In genomic region chr7:112205513-112205912, GRCm38 (mm10) we compare ENCODE assay signal across 30 mouse cellular contexts. TPM values are rescaled to one million over a fixed set of nuclear protein-coding genes. Genes with fewer than 3 reads are reported as not detected.
DNase-seq lines count a peak whose midpoint lies in the region; ATAC-seq and TF ChIP-seq lines count a peak whose summit lies in the region.
"Had no signal": no experiment of that assay in that cellular context is flagged by ENCODE, and none has a peak within 500 bp of the region (broad histone marks: within the 10 kb centered on the region; RNA-seq: fewer than 3 reads in every experiment).

No protein-coding gene starts in this region.

- no peak for TF ChIP-seq EP300 in heart, adult 2 months (IDR thresholded peaks at IDR 0.05; ENCODE audit: insufficient read depth, low read depth, low read length)

- no peak overlapping the region for H3K9ac ChIP-seq in heart, adult 2 months (ENCODE audit: low read depth, low read length)
- no peak overlapping the region for H3K9ac ChIP-seq in heart, embryonic 16.5 days (ENCODE audit: low read length)
- H3K9ac ChIP-seq: neural tube, embryonic 12.5 days; stomach, embryonic 15.5 days had no signal

- no peak for ATAC-seq in heart, embryonic 16.5 days (replicated peaks; ENCODE audit: extremely low read depth, insufficient read depth, low FRiP score)
- ATAC-seq: CD4-positive, CD25-positive, alpha-beta regulatory T cell, adult 4 months; forebrain, embryonic 16.5 days; hindbrain, embryonic 16.5 days; intestine, postnatal 0 days had no signal

- 95% methylated on average over 6 of the region's 6 CpGs for WGBS in heart, adult 2 months
- WGBS in heart, embryonic 16.5 days = 93% methylated on average over 6 of the region's 6 CpGs

- H3K27ac ChIP-seq in heart, adult 2 months = peak overlapping the region; percentile 88
- peak overlapping the region; percentile 89; the same call in 1 of the 2 replicates for H3K27ac ChIP-seq in heart, embryonic 16.5 days (ENCODE audit: low read length)
- H3K27ac ChIP-seq: embryonic facial prominence, embryonic 10.5 days; hindbrain, embryonic 10.5 days; limb, embryonic 10.5 days; neural tube, embryonic 12.5 days had no signal

- TF ChIP-seq CTCF in heart, adult 2 months (IDR thresholded peaks at IDR 0.05) = no peak

- intact Hi-C loops in heart, adult 2 months (cut with DNase I) = no loop called here

- H3K9me3 ChIP-seq in heart, embryonic 16.5 days (replicated peaks; ENCODE audit: control insufficient read depth, low read length) = 0 out of 2 replicates have a peak, but pooled peaks cover 4% of the 10 kb centered on the region
- H3K9me3 ChIP-seq: embryonic facial prominence, embryonic 10.5 days; hindbrain, embryonic 10.5 days; limb, embryonic 10.5 days; neural tube, embryonic 12.5 days; stomach, embryonic 15.5 days had no signal

- H3K4me2 ChIP-seq in heart, embryonic 16.5 days (ENCODE audit: low read depth, low read length) = no peak overlapping the region
- H3K4me2 ChIP-seq: neural tube, embryonic 12.5 days; stomach, embryonic 15.5 days had no signal

- DNase-seq in heart, adult 2 months = no peak
- no peak for DNase-seq in heart, postnatal 4 days
- DNase-seq in heart, adult 18-20 months = no peak
- peak; percentile 61 for DNase-seq in thymus, postnatal 14 days
- DNase-seq in thymus, adult 18-20 months = no peak
- DNase-seq in kidney, postnatal 10 days = no peak
- no peak for DNase-seq in right cerebral cortex, adult 2 months (ENCODE audit: low spot score in 2 of 2)
- DNase-seq: adrenal gland, postnatal 14 days; cerebellum, adult 11 months; cerebellum, postnatal 10 days; gastrocnemius, postnatal 36 days; kidney, postnatal 36 days; layer of hippocampus, adult 9-11 months; liver; lung, postnatal 4 days; midbrain, embryonic 14.5 days; retina, postnatal 1 day; right cerebral cortex, postnatal 4 days had no signal

- no peak for TF ChIP-seq POLR2A in heart, adult 2 months (IDR thresholded peaks at IDR 0.05; ENCODE audit: insufficient read depth, low read depth, low read length)

- H3K4me3 ChIP-seq in heart, adult 2 months = no peak overlapping the region
- no peak overlapping the region for H3K4me3 ChIP-seq in heart, embryonic 16.5 days (ENCODE audit: low read length)
- H3K4me3 ChIP-seq: embryonic facial prominence, embryonic 10.5 days; forebrain, embryonic 10.5 days; hindbrain, embryonic 10.5 days; limb, embryonic 10.5 days; neural tube, embryonic 12.5 days; stomach, embryonic 15.5 days had no signal

- H3K27me3 ChIP-seq in heart, adult 2 months (ENCODE audit: control insufficient read depth, insufficient read depth, low read length) = no peaks in the 10 kb centered on the region
- no peaks in the 10 kb centered on the region for H3K27me3 ChIP-seq in heart, embryonic 16.5 days (ENCODE audit: control insufficient read depth, insufficient read depth, low read length)
- H3K27me3 ChIP-seq: neural tube, embryonic 12.5 days; stomach, embryonic 15.5 days had no signal

- H3K4me1 ChIP-seq in heart, adult 2 months (ENCODE audit: control insufficient read depth, insufficient read depth, low read length) = peaks cover 23% of the 10 kb centered on the region
- H3K4me1 ChIP-seq in heart, embryonic 16.5 days (ENCODE audit: control insufficient read depth, insufficient read depth, low read length) = peaks cover 28% of the 10 kb centered on the region
- H3K4me1 ChIP-seq: neural tube, embryonic 12.5 days had no signal

- no peaks in the 10 kb centered on the region for H3K79me2 ChIP-seq in heart, adult 2 months (replicated peaks; ENCODE audit: control insufficient read depth, insufficient read depth, low read length)

- H3K36me3 ChIP-seq in heart, adult 2 months (ENCODE audit: control insufficient read depth, insufficient read depth, low read length) = no peaks in the 10 kb centered on the region; the same call in 1 of the 2 replicates
- H3K36me3 ChIP-seq in heart, embryonic 16.5 days (ENCODE audit: control insufficient read depth, insufficient read depth) = no peaks in the 10 kb centered on the region
- H3K36me3 ChIP-seq: embryonic facial prominence, embryonic 10.5 days; forebrain, embryonic 10.5 days; hindbrain, embryonic 10.5 days; limb, embryonic 10.5 days; neural tube, embryonic 12.5 days; stomach, embryonic 15.5 days had no signal

RNA-seq across cellular contexts. Expression of gene Mical2, which starts 20.1 kb away (rescaled TPM):
- 10 to 100 TPM; 87.7 to 89.1 TPM for total RNA-seq in heart, adult 2 months (2021)
- polyA plus RNA-seq in heart, adult 2 months (2012; rRNA removed) = 44.8 and 53.7 TPM in 2 replicates
- 100 to 1,000 TPM; 281 to 298 TPM for total RNA-seq in heart, postnatal 4 days (2021)
- polyA plus RNA-seq in heart, embryonic 16.5 days (2015; fragmentation: Nextera tagmentation; extraction: Ambion mirVana) = 128 and 145 TPM in 2 replicates
- 10 to 100 TPM; 80.4 to 85.1 TPM for total RNA-seq in heart, adult 18-20 months (2021)

RNA-seq across cellular contexts. Expression of gene Dkk3, which starts 46.7 kb away (rescaled TPM):
- 10 to 100 TPM; 45.1 to 45.7 TPM for total RNA-seq in heart, adult 2 months (2021)
- 48.3 and 52.1 TPM in 2 replicates for polyA plus RNA-seq in heart, adult 2 months (2012; rRNA removed)
- total RNA-seq in heart, postnatal 4 days (2021) = 10 to 100 TPM; 82.6 to 87.6 TPM
- polyA plus RNA-seq in heart, embryonic 16.5 days (2015; fragmentation: Nextera tagmentation; extraction: Ambion mirVana) = 73.8 and 91.0 TPM in 2 replicates
- total RNA-seq in heart, adult 18-20 months (2021) = 10 to 100 TPM; 45.6 to 47.9 TPM
- total RNA-seq: megakaryocyte-erythroid progenitor cell, adult 5-6 weeks had no signal
